Mouse (Mus musculus) MEL (cell line): ENCODE results near the gene Iah1.

Experiments used
- CTCF ChIP-seq, 3 experiments: IDR thresholded peaks in 2 of 3; conservative IDR thresholded peaks in 1 of 3; 2 replicates each; pipeline ENCODE4 v1.5.1; 2011 to 2012; ENCODE audit warnings: low read length in 3 of 3, low read depth in 2 of 3, mild to moderate bottlenecking in 2 of 3, improper control_type of control experiment in 1 of 3, inconsistent platforms in 1 of 3, mixed read lengths in 1 of 3, moderate library complexity in 1 of 3; ENCODE audit not compliant: control insufficient read depth in 1 of 3, insufficient read depth in 1 of 3, poor library complexity in 1 of 3, severe bottlenecking in 1 of 3
- EP300 ChIP-seq, 2 experiments: IDR thresholded peaks; 2 replicates each; pipeline ENCODE4 v1.6.1; 2011; ENCODE audit warnings: improper control_type of control experiment in 2 of 2, low read length in 2 of 2, low read depth in 1 of 2, mild to moderate bottlenecking in 1 of 2
- GATA1 ChIP-seq: IDR thresholded peaks from 2 replicates; pipeline ENCODE4 v1.6.1; 2011; ENCODE audit warnings: low read depth, low read length, improper control_type of control experiment
- MAX ChIP-seq: IDR thresholded peaks from 2 replicates; pipeline ENCODE4 v1.6.1; 2011; ENCODE audit warnings: low read length, improper control_type of control experiment
- MAZ ChIP-seq: IDR thresholded peaks from 2 replicates; pipeline ENCODE4 v1.6.1; 2012; ENCODE audit warnings: low read depth, mild to moderate bottlenecking, inconsistent platforms, low read length, improper control_type of control experiment
- MYC ChIP-seq: IDR thresholded peaks from 2 replicates; pipeline ENCODE4 v1.6.1; 2011; ENCODE audit warnings: low read depth, mild to moderate bottlenecking, low read length, improper control_type of control experiment, moderate library complexity
- POLR2A ChIP-seq, 2 experiments: IDR thresholded peaks; 2 replicates each; pipeline ENCODE4 v1.6.1; 2011 to 2012; ENCODE audit warnings: low read length in 2 of 2, mild to moderate bottlenecking in 2 of 2, control low read depth in 1 of 2, improper control_type of control experiment in 1 of 2, low read depth in 1 of 2, moderate library complexity in 1 of 2; ENCODE audit not compliant: control insufficient read depth in 1 of 2, insufficient read depth in 1 of 2, poor library complexity in 1 of 2
- POLR2AphosphoS2 ChIP-seq: IDR thresholded peaks from 2 replicates; pipeline ENCODE4 v1.6.1; 2011; ENCODE audit warnings: low read length, improper control_type of control experiment
- POLR2AphosphoS5 ChIP-seq: IDR thresholded peaks from 2 replicates; pipeline ENCODE4 v1.6.1; 2012; ENCODE audit warnings: low read depth, borderline replicate concordance, mild to moderate bottlenecking, inconsistent platforms, low read length, moderate library complexity, mixed read lengths
- RAD21 ChIP-seq: IDR thresholded peaks from 2 replicates; pipeline ENCODE4 v1.6.1; 2011; ENCODE audit warnings: mild to moderate bottlenecking, low read depth, low read length, improper control_type of control experiment
- SMC3 ChIP-seq: IDR thresholded peaks from 2 replicates; pipeline ENCODE4 v1.6.1; 2011; ENCODE audit warnings: low read depth, low read length, improper control_type of control experiment
- TCF12 ChIP-seq: IDR thresholded peaks from 2 replicates; pipeline ENCODE4 v1.6.1; 2014; ENCODE audit warnings: low read depth, mild to moderate bottlenecking, inconsistent platforms, low read length, improper control_type of control experiment, moderate library complexity

GRCm38 (mm10) chr12:21286243-21286622, 30.0 kb upstream of the Iah1 start, which contains the start of gene Itgb1bp1:
- TF ChIP-seq RAD21 (no peak), POLR2A (IDR thresholded peaks at IDR 0.05; ENCODE audit: control insufficient read depth in 1 of 2, insufficient read depth in 1 of 2, low read depth in 1 of 2, low read length in 2 of 2, poor library complexity in 1 of 2) (peak in 1 of 2 experiments; percentile 51; a peak in 2 of 4 replicates), EP300 (IDR thresholded peaks at IDR 0.05; ENCODE audit: low read depth in 1 of 2, low read length in 2 of 2) (no peak), MAZ (0 out of 2 replicates have a peak, but pooled peaks have one; percentile 28), CTCF (IDR thresholded peaks at IDR 0.05 in 2 of 3, conservative IDR thresholded peaks at IDR 0.05 in 1 of 3; ENCODE audit: control insufficient read depth in 1 of 3, insufficient read depth in 1 of 3, low read depth in 2 of 3, low read length in 3 of 3, poor library complexity in 1 of 3, severe bottlenecking in 1 of 3) (no peak), MYC (no peak), GATA1 (no peak), POLR2AphosphoS2 (no peak), MAX (no peak), SMC3 (no peak), TCF12 (peak; percentile 31; the same call in 1 of the 2 replicates), POLR2AphosphoS5 (no peak)
